Mouse (Mus musculus) bone marrow, adult 2 months (tissue): ENCODE measurements around the gene Dnajc4. TPM values are rescaled to one million over a fixed set of nuclear protein-coding genes. Genes with fewer than 3 reads are reported as not detected.

Experiments
- H3K27ac ChIP-seq: fragments of 200-500 bp; 2 replicates; pipeline ENCODE4 v1.5.1; 2012; ENCODE audit warnings: low read depth, mild to moderate bottlenecking, control low read depth, inconsistent platforms, low read length; ENCODE audit not compliant: control insufficient read depth, poor library complexity, insufficient read depth
- H3K4me1 ChIP-seq: fragments of 200-500 bp; 2 replicates; pipeline ENCODE4 v1.6.1; 2011; ENCODE audit warnings: low read length; ENCODE audit not compliant: control insufficient read depth, insufficient read depth
- H3K4me3 ChIP-seq: fragments of 200-500 bp; replicated peaks from 2 replicates; pipeline ENCODE3; 2011; ENCODE audit warnings: mild to moderate bottlenecking, low read depth, low read length, control low read depth; ENCODE audit not compliant: control insufficient read depth
- CTCF ChIP-seq: fragments of 200-500 bp; IDR thresholded peaks from 2 replicates; pipeline ENCODE4 v1.5.1; 2011; ENCODE audit warnings: low read length, control low read depth; ENCODE audit not compliant: control insufficient read depth, insufficient read depth
- POLR2A ChIP-seq: fragments of 200-500 bp; IDR thresholded peaks from 2 replicates; pipeline ENCODE4 v1.6.1; 2011; ENCODE audit warnings: low read depth, mild to moderate bottlenecking, control low read depth, low read length, borderline replicate concordance; ENCODE audit not compliant: control insufficient read depth
- WGBS: fragments of 180-500 bp; shearing (Covaris S2); methylation state at CpG from one replicate; pipeline ENCODE4 v1.1.7; 2018; 5-methylcytosine and 5-hydroxymethylcytosine counted together
- polyA plus RNA-seq: library from polyadenylated mRNA; stranded (reverse); fragments of >200 nt; gene quantifications from 2 replicates; pipeline ENCODE4 v1.2.4, GENCODE M21; 2011; ENCODE audit warnings: low replicate concordance; ENCODE audit not compliant: missing spikeins, insufficient read depth, insufficient read length

Dnajc4 gene
- polyA plus RNA-seq, 1 experiment, result 28.8 TPM

- Histone ChIP-seq H3K4me1 (peaks cover 4% of the 10 kb centered on the region), H3K4me3 (no peak overlapping the region), H3K27ac (no peak overlapping the region)
- no peak for TF ChIP-seq CTCF
- TF ChIP-seq POLR2A, result no peak
- whole genome bisulfite sequencing, result 91% methylated on average over 8 of the region's 8 CpGs
Observed at GRCm38 (mm10) chr19:6989251-6989650, 3.1 kb downstream of the Dnajc4 start.

GRCm38 (mm10) chr19:6987904-6988285, 4.5 kb downstream of the Dnajc4 start:
- TF ChIP-seq POLR2A (no peak), CTCF (no peak)
- peak overlapping the region; percentile 58 for H3K4me3 ChIP-seq
- no peak overlapping the region for H3K27ac ChIP-seq
- WGBS, result 15% methylated on average over 8 of the region's 8 CpGs
- H3K4me1 ChIP-seq, result peaks cover 3% of the 10 kb centered on the region

- H3K4me1 ChIP-seq, result peaks cover 3% of the 10 kb centered on the region
- 1% methylated on average over 84 of the region's 85 CpGs for WGBS
- H3K27ac ChIP-seq, result peak within 1 kb of the TSS; percentile 29; the same call in 1 of the 2 replicates
- H3K4me3 ChIP-seq, result peak within 1 kb of the TSS; percentile 62
- TF ChIP-seq POLR2A (no peak; the same call in 1 of the 2 replicates), CTCF (no peak)
Observed at GRCm38 (mm10) chr19:6987061-6987903, 5.1 kb downstream of the Dnajc4 start, which contains the start of gene Vegfb. Vegfb (minus strand) TSS chr19:6987651.

- TF ChIP-seq POLR2A (no peak), CTCF (no peak)
Observed at GRCm38 (mm10) chr19:6985951-6986708, 6.2 kb downstream of the Dnajc4 start.

GRCm38 (mm10) chr19:6985300-6985699, 7.1 kb downstream of the Dnajc4 start:
- no peak overlapping the region for H3K4me3 ChIP-seq
- H3K27ac ChIP-seq, result no peak overlapping the region
- 95% methylated on average over 19 of the region's 19 CpGs for WGBS
- TF ChIP-seq POLR2A (no peak), CTCF (no peak)
- peaks cover 3% of the 10 kb centered on the region for H3K4me1 ChIP-seq

More at GRCm38 (mm10) chr19:6985951-6986708, 6.2 kb downstream of the Dnajc4 start:
- Histone ChIP-seq H3K4me3 (no peak overlapping the region), H3K27ac (no peak overlapping the region), H3K4me1 (peaks cover 3% of the 10 kb centered on the region)
- 63% methylated on average over 10 of the region's 10 CpGs for WGBS

GRCm38 (mm10) chr19:6983621-6984020, 8.8 kb downstream of the Dnajc4 start:
- H3K4me3 ChIP-seq, result no peak overlapping the region
- TF ChIP-seq CTCF (no peak), POLR2A (no peak)
- H3K4me1 ChIP-seq, result peaks cover 3% of the 10 kb centered on the region
- no peak overlapping the region for H3K27ac ChIP-seq
- 95% methylated on average over 5 of the region's 5 CpGs for WGBS

GRCm38 (mm10) chr19:6981465-6981864, 10.9 kb downstream of the Dnajc4 start:
- Histone ChIP-seq H3K27ac (no peak overlapping the region), H3K4me3 (no peak overlapping the region), H3K4me1 (peaks cover 3% of the 10 kb centered on the region)
- WGBS, result 84% methylated on average over 4 of the region's 4 CpGs
- TF ChIP-seq POLR2A (no peak), CTCF (no peak)

- Histone ChIP-seq H3K27ac (peak within 1 kb of the TSS; percentile 80), H3K4me3 (peak within 1 kb of the TSS; percentile 86), H3K4me1 (peaks cover 3% of the 10 kb centered on the region; the same call in 1 of the 2 replicates)
- TF ChIP-seq POLR2A (peak; percentile 86), CTCF (no peak)
- WGBS, result under 1% methylated on average over 38 of the region's 38 CpGs
Observed at GRCm38 (mm10) chr19:6980381-6981093, 11.8 kb downstream of the Dnajc4 start, which contains the start of gene Fkbp2. Fkbp2 (minus strand) TSS chr19:6980501.
